Mouse (Mus musculus) thymus, adult 2 months (tissue): Measurements from ENCODE around the gene Rfx8.

Source experiments
- CTCF ChIP-seq: fragments of 200-500 bp; IDR thresholded peaks from 2 replicates; pipeline ENCODE4 v1.5.1; 2012; ENCODE audit warnings: mild to moderate bottlenecking, control low read depth, low read length, moderate library complexity, borderline replicate concordance; ENCODE audit not compliant: control insufficient read depth, poor library complexity, insufficient read depth; ENCODE audit errors: extremely low read depth
- POLR2A ChIP-seq: fragments of 200-500 bp; IDR thresholded peaks from 2 replicates; pipeline ENCODE4 v1.6.1; 2012; ENCODE audit warnings: mild to moderate bottlenecking, low read length, control low read depth, moderate library complexity; ENCODE audit not compliant: control insufficient read depth, poor library complexity, insufficient read depth; ENCODE audit errors: extremely low read depth

DNA sequence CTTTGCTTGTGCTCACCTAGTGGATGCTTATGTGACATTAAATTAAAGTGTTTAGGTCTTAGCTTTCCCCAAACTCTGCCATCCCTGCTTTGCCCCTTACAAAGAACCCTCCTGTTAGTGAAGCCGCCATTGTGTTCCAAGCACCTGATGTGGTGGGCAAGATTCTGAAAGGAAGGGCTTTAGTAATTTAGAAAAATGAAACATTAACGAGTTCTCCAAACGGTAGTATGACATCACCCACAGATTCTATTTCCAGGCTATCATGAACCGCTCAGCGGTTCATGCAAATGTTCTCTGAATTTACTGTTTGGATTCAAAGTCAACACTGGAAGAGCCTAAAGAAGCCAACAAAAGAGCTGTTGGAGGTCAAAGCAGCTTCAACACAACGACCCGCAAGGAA is 72.2 kb downstream of the Rfx8 start:
- TF ChIP-seq POLR2A (no peak), CTCF (no peak)
